Mouse (Mus musculus) liver, embryonic 18 days (tissue): ENCODE results near the gene Naip2. TPM values are rescaled to one million over a fixed set of nuclear protein-coding genes. Genes with fewer than 3 reads are reported as not detected.

Experiments used
- polyA plus RNA-seq: library from polyadenylated mRNA; depleted of rRNA; stranded (reverse); fragments of >200 nt; gene quantifications from 2 replicates; pipeline ENCODE4 v1.2.3, GENCODE M21; 2012; rRNA removed

Gene Naip2
- 2.0 and 2.1 TPM in 2 replicates for polyA plus RNA-seq

DNA sequence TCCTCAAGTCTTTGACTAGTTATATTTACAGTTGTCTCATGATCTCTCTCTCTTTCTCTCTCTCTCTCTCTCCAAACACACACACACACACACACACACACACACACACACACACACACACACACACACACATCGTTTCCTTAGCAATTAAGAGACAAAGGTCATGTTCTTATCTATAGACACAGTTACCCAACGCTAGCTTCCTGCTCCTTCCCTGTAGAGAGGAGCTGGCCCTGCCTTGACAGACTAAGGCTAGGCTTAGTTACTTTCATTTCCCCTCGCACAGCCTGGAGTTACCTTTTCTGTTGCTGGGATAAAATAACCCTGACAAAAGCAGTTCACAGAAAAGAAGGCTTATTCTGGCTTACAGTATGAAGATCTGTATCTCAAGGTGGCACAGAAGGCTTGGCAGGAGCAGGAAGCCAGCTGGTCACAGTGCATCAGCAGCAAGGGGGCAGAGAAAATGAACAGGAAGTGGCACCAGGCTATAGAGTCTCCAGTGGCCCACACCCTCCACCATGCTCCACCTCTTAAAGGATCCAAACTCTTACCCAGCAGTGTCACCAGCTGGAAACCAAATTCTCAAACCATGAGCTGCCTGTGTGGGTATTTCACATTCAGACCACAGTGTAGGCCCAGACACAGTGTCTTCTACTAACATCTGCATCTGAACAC is at the start of gene Naip2:
Gene Naip2 (minus strand): TSS at position 434 of the 675 bp plus-strand sequence.

GRCm38 (mm10) chr13:100246223-100246622 is 44.3 kb upstream of the Naip2 start, which contains the start of gene Naip5:
Gene Naip5 (minus strand): TSS chr13:100246323.

DNA sequence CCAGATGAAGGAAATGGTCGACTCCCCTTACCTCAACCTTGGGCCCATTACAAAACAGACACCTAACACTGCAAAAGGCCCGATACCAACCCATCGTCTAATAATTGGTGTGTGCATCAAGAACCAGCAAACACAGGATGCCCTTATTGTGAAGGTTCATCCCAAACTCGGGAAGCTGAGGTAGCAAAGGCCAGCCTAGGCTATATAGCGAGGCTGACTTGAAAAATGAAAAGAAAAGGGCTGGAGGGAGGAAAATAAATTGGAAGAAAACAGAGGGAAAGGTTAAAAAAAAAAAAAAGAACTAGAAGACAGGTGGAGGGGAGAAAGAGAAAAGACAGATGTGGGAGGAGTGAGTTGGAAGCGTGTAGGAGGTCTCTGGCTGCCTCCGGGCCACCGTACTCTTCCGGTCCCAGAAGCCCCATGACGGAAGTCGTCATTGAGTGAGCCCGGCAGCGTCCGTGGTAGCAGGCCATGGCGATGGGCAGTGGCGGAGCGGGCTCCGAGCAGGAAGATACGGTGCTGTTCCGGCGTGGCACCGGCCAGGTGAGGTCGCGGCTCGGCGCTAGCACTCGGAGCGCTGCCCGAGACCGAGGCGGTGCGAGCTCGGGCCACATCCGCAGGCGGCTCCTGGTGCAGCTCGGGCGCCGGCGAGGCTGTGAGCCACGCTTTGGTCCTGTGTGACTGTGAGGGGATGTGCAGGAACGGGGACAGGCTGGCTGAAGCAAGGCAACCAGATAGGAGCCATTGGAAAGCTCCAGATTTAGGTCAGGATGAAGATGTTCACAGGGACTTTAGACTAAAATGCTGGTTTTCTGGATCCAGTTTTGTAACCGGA is 77.3 kb downstream of the Naip2 start, which contains the start of gene Smn1:
Gene Smn1 (plus strand): TSS at position 430 of the 835 bp plus-strand sequence.

GRCm38 (mm10) chr13:100107652-100108472 is 94.0 kb downstream of the Naip2 start, which contains the start of gene Serf1:
Gene Serf1 (plus strand): TSS chr13:100108012.

DNA sequence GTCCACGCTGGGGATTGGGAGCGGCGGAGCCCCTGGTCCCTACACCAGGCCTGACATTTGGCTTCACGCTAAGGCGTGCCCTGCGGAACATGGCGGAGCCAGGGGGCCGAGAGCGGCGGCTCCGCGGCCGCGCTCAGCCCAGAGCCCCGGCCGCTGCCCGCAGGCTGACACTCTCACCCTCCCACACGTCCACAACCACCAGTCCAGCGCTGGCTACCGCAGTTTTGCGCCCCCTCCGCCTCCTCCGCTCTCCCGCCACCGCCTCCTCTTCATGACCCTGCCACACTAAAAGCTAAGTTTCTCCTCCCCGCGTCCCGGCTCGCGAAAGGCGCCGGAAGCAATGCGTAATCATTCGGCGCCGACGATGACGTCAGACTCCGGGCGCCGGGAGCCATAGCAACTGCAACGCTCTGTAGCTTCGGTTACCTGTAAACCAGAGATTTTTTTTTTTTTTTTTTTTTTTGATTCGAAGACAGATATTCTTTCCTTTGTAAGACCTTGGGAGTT is 98.1 kb downstream of the Naip2 start, which contains the start of gene Bdp1:
Gene Bdp1 (minus strand): TSS at position 323 of the 507 bp plus-strand sequence.

Other genes with a start within 250 kb of the Naip2 start
- 17.7 and 18.0 TPM in 2 replicates for gene Mccc2, start 186.5 kb downstream of the Naip2 start, polyA plus RNA-seq
- 3.6 and 4.1 TPM in 2 replicates for gene Bdp1, start 98.0 kb downstream of the Naip2 start, polyA plus RNA-seq
- 7.5 and 7.7 TPM in 2 replicates for gene Serf1, start 94.1 kb downstream of the Naip2 start, polyA plus RNA-seq
- 15.0 and 15.4 TPM in 2 replicates for gene Smn1, start 77.2 kb downstream of the Naip2 start, polyA plus RNA-seq
- gene Naip5, start 44.2 kb upstream of the Naip2 start, polyA plus RNA-seq, result 2.1 and 2.4 TPM in 2 replicates
- gene Naip6, start 115.6 kb upstream of the Naip2 start, polyA plus RNA-seq, result 1.6 and 1.8 TPM in 2 replicates